Mouse (Mus musculus) hindbrain, embryonic 16.5 days (tissue): ENCODE data around the gene Rras. TPM values are rescaled to one million over a fixed set of nuclear protein-coding genes. Genes with fewer than 3 reads are reported as not detected.

Experiments
- ATAC-seq: fragments of 200-750 bp; cut with Nextera tagmentation; 2 replicates; pipeline ENCODE4 v1.8.0; 2017; ENCODE audit warnings: moderate TSS enrichment, moderate library complexity
- H3K27ac ChIP-seq: fragments of 300-500 bp; sonication (generic); 2 replicates; pipeline ENCODE4 v1.5.1; 2014; ENCODE audit warnings: low read depth, mild to moderate bottlenecking, control low read depth, low read length, moderate library complexity
- H3K27me3 ChIP-seq: fragments of 300-500 bp; sonication (generic); replicated peaks from 2 replicates; pipeline ENCODE4 v1.6.1; 2014; ENCODE audit warnings: low read length; ENCODE audit not compliant: control insufficient read depth, insufficient read depth
- H3K36me3 ChIP-seq: fragments of 300-500 bp; sonication (generic); 2 replicates; pipeline ENCODE4 v1.6.1; 2014; ENCODE audit warnings: mild to moderate bottlenecking, low read length, moderate library complexity, mixed read lengths; ENCODE audit not compliant: control insufficient read depth, insufficient read depth
- H3K4me1 ChIP-seq: fragments of 300-500 bp; sonication (generic); 2 replicates; pipeline ENCODE4 v1.6.1; 2014; ENCODE audit warnings: low read depth, low read length; ENCODE audit not compliant: control insufficient read depth, insufficient read depth
- H3K4me2 ChIP-seq: fragments of 300-500 bp; sonication (generic); 2 replicates; pipeline ENCODE4 v1.6.1; 2014; ENCODE audit warnings: mild to moderate bottlenecking, low read length, control low read depth, moderate library complexity
- H3K4me3 ChIP-seq: fragments of 300-500 bp; sonication (generic); 2 replicates; pipeline ENCODE4 v1.5.1; 2014; ENCODE audit warnings: mild to moderate bottlenecking, low read length, control low read depth, moderate library complexity
- H3K9ac ChIP-seq: fragments of 300-500 bp; sonication (generic); 2 replicates; pipeline ENCODE4 v1.6.1; 2014; ENCODE audit warnings: low read depth, mild to moderate bottlenecking, control low read depth, low read length, moderate library complexity
- H3K9me3 ChIP-seq: fragments of 300-500 bp; sonication (generic); 2 replicates; pipeline ENCODE4 v1.6.1; 2014; ENCODE audit warnings: mild to moderate bottlenecking, low read length, moderate library complexity; ENCODE audit not compliant: control insufficient read depth
- WGBS: fragments of 180-500 bp; shearing (Covaris S2); extraction: QIAGEN DNeasy Blood & Tissue Kit; methylation state at CpG from one replicate; pipeline ENCODE4 v1.1.7; 2014; 5-methylcytosine and 5-hydroxymethylcytosine counted together
- microRNA-seq: library from miRNA; unstranded; fragments of <30 nt; microRNA quantifications from one replicate; pipeline ENCODE4, GENCODE M21; 2017
- polyA plus RNA-seq: library from polyadenylated mRNA; unstranded; fragments of >200 nt; fragmentation: Nextera tagmentation; extraction: Ambion mirVana; gene quantifications from 2 replicates; pipeline ENCODE4 v1.2.1, GENCODE M21; 2015

The Rras gene
- polyA plus RNA-seq, 1 experiment from 2014 or later: 13.1 TPM

GRCm38 (mm10) chr7:45067190-45067999 lies 49.6 kb downstream of the Rras start:
- no peak overlapping the region for H3K4me3 ChIP-seq
- WGBS: 78% methylated on average over 4 of the region's 4 CpGs
- no peak overlapping the region for H3K9ac ChIP-seq
- no peak overlapping the region for H3K27ac ChIP-seq
- ATAC-seq: no peak
- H3K27me3 ChIP-seq: no peaks in the 10 kb centered on the region
- H3K36me3 ChIP-seq: no peaks in the 10 kb centered on the region
- no peak overlapping the region for H3K4me2 ChIP-seq
- peaks cover 4% of the 10 kb centered on the region for H3K4me1 ChIP-seq
- H3K9me3 ChIP-seq: no peaks in the 10 kb centered on the region

DNA sequence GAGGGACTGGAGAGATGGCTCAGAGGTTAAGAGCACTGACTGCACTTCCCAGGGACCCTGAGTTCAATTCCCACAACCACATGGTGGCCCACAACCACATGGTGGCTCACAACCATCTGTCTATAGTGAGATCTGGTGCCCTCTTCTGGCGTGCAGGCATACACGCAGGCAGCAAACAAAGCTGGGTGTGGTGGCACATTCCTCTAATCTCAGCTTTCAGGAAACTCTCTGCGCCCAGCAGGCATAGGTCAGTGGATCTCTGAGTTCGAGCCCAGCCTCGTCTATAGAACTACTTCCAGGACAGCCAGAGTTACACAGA lies 50.2 kb downstream of the Rras start:
- H3K9me3 ChIP-seq: no peaks in the 10 kb centered on the region
- ATAC-seq: no peak
- no peak overlapping the region for H3K9ac ChIP-seq
- no peak overlapping the region for H3K4me2 ChIP-seq
- no peaks in the 10 kb centered on the region for H3K36me3 ChIP-seq
- H3K4me3 ChIP-seq: no peak overlapping the region
- WGBS: 28% methylated on average over 5 of the region's 5 CpGs
- H3K27me3 ChIP-seq: no peaks in the 10 kb centered on the region
- peaks cover 4% of the 10 kb centered on the region for H3K4me1 ChIP-seq
- no peak overlapping the region for H3K27ac ChIP-seq

GRCm38 (mm10) chr7:45069671-45070070 lies 51.9 kb downstream of the Rras start:
- WGBS: 78% methylated on average over 2 of the region's 2 CpGs
- Histone ChIP-seq H3K4me3 (no peak overlapping the region), H3K4me1 (no peaks in the 10 kb centered on the region), H3K27ac (no peak overlapping the region), H3K9me3 (no peaks in the 10 kb centered on the region), H3K27me3 (no peaks in the 10 kb centered on the region), H3K4me2 (no peak overlapping the region), H3K36me3 (no peaks in the 10 kb centered on the region), H3K9ac (no peak overlapping the region)
- ATAC-seq: no peak

Small RNA genes lying within 50 kb of the gene (microRNA-seq; reads per million reads assigned to microRNA genes)
- not detected for gene Mir7054

Other genes starting within 250 kb of the Rras start
- 42.5 and 51.6 TPM in 2 replicates for gene Nup62, start 201.9 kb upstream of the Rras start, polyA plus RNA-seq
- gene Il4i1, start 201.6 kb upstream of the Rras start, polyA plus RNA-seq: 0.80 and 1.7 TPM in 2 replicates
- gene Atf5, start 201.3 kb upstream of the Rras start, polyA plus RNA-seq: 2.7 and 2.9 TPM in 2 replicates
- gene Akt1s1, start 169.0 kb upstream of the Rras start, polyA plus RNA-seq: 90.7 and 92.8 TPM in 2 replicates
- 112 and 120 TPM in 2 replicates for gene Tbc1d17, start 168.9 kb upstream of the Rras start, polyA plus RNA-seq
- gene Pnkp, start 160.8 kb upstream of the Rras start, polyA plus RNA-seq: 30.1 and 34.0 TPM in 2 replicates
- 389 and 459 TPM in 2 replicates for gene Ptov1, start 148.2 kb upstream of the Rras start, polyA plus RNA-seq
- 136 and 158 TPM in 2 replicates for gene Med25, start 125.2 kb upstream of the Rras start, polyA plus RNA-seq
- 18.1 and 19.6 TPM in 2 replicates for gene Fuz, start 121.9 kb upstream of the Rras start, polyA plus RNA-seq
- 128 and 133 TPM in 2 replicates for gene Ap2a1, start 88.5 kb upstream of the Rras start, polyA plus RNA-seq
- gene Tsks, start 74.8 kb upstream of the Rras start, polyA plus RNA-seq: 0.15 TPM in 1 of 2 replicates, not detected in the other
- gene Cpt1c, start 43.1 kb upstream of the Rras start, polyA plus RNA-seq: 58.6 and 59.7 TPM in 2 replicates
- 629 and 637 TPM in 2 replicates for gene Prmt1, start 31.4 kb upstream of the Rras start, polyA plus RNA-seq
- 63.5 and 65.4 TPM in 2 replicates for gene Irf3, start 20.3 kb upstream of the Rras start, polyA plus RNA-seq
- 10.2 and 15.7 TPM in 2 replicates for gene Bcl2l12, start 19.2 kb upstream of the Rras start, polyA plus RNA-seq
- 38.6 and 47.1 TPM in 2 replicates for gene Scaf1, start 1.6 kb upstream of the Rras start, polyA plus RNA-seq
- 12.8 and 13.4 TPM in 2 replicates for gene Prr12, start 34.9 kb downstream of the Rras start, polyA plus RNA-seq
- 68.8 and 69.0 TPM in 2 replicates for gene Nosip, start 44.5 kb downstream of the Rras start, polyA plus RNA-seq
- gene Prrg2, start 44.7 kb downstream of the Rras start, polyA plus RNA-seq: 15.7 and 16.7 TPM in 2 replicates
- gene Rcn3, start 74.3 kb downstream of the Rras start, polyA plus RNA-seq: 63.3 and 77.3 TPM in 2 replicates
- 34.1 and 40.2 TPM in 2 replicates for gene Fcgrt, start 85.9 kb downstream of the Rras start, polyA plus RNA-seq
- 698 and 709 TPM in 2 replicates for gene Rps11, start 106.5 kb downstream of the Rras start, polyA plus RNA-seq
- gene Rpl13a, start 110.8 kb downstream of the Rras start, polyA plus RNA-seq: 587 and 622 TPM in 2 replicates
- 0.16 and 0.37 TPM in 2 replicates for gene Gm45713, start 118.3 kb downstream of the Rras start, polyA plus RNA-seq
- 2.0 and 2.8 TPM in 2 replicates for gene Flt3l, start 118.5 kb downstream of the Rras start, polyA plus RNA-seq
- 94.5 and 97.6 TPM in 2 replicates for gene Pih1d1, start 136.3 kb downstream of the Rras start, polyA plus RNA-seq
- 18.8 and 22.9 TPM in 2 replicates for gene Aldh16a1, start 136.6 kb downstream of the Rras start, polyA plus RNA-seq
- 1.1 and 1.5 TPM in 2 replicates for gene Slc17a7, start 146.0 kb downstream of the Rras start, polyA plus RNA-seq
- gene Gfy, start 161.6 kb downstream of the Rras start, polyA plus RNA-seq: not detected in 2 replicates
- gene Pth2, start 163.0 kb downstream of the Rras start, polyA plus RNA-seq: 0.75 and 1.4 TPM in 2 replicates
- gene Ccdc155, start 186.9 kb downstream of the Rras start, polyA plus RNA-seq: 0.54 and 0.65 TPM in 2 replicates
- 13.6 and 18.4 TPM in 2 replicates for gene Dkkl1, start 194.2 kb downstream of the Rras start, polyA plus RNA-seq
- gene Tead2, start 197.8 kb downstream of the Rras start, polyA plus RNA-seq: 46.9 and 54.1 TPM in 2 replicates
- gene Cd37, start 221.2 kb downstream of the Rras start, polyA plus RNA-seq: 1.3 and 1.4 TPM in 2 replicates
- 0.89 and 2.0 TPM in 2 replicates for gene Slc6a16, start 223.1 kb downstream of the Rras start, polyA plus RNA-seq